Mouse (Mus musculus) MEL (cell line): ENCODE results near the gene Barx2. TPM values are rescaled to one million over a fixed set of nuclear protein-coding genes. Genes with fewer than 3 reads are reported as not detected.

ENCODE experiments used
- DNase-seq: peaks from one replicate; pipeline ENCODE4 v3.0.0; 2011; ENCODE audit warnings: low read depth, low spot score
- H3K27ac ChIP-seq: 2 replicates; pipeline ENCODE4 v1.5.1; 2012; ENCODE audit warnings: low read depth, mild to moderate bottlenecking, control low read depth, low read length, moderate library complexity; ENCODE audit not compliant: control insufficient read depth
- H3K27me3 ChIP-seq, 2 experiments: fragments of 150-350 bp in 1 of 2; sonication (generic) in 1 of 2; 2 replicates each; pipeline ENCODE4 v1.6.1; 2012; ENCODE audit warnings: low read length in 2 of 2, mild to moderate bottlenecking in 2 of 2, improper control_type of control experiment in 1 of 2, moderate library complexity in 1 of 2; ENCODE audit not compliant: insufficient read depth in 2 of 2, control insufficient read depth in 1 of 2
- H3K36me3 ChIP-seq, 2 experiments: 2 replicates each; pipeline ENCODE4 v1.6.1; 2012 to 2014; ENCODE audit warnings: low read length in 2 of 2, improper control_type of control experiment in 1 of 2, inconsistent platforms in 1 of 2, mild to moderate bottlenecking in 1 of 2; ENCODE audit not compliant: insufficient read depth in 2 of 2, control insufficient read depth in 1 of 2
- H3K4me1 ChIP-seq, 2 experiments: fragments of 150-350 bp in 1 of 2; sonication (generic) in 1 of 2; 2 replicates each; pipeline ENCODE4 v1.6.1; 2012; ENCODE audit warnings: low read length in 2 of 2, improper control_type of control experiment in 1 of 2, mild to moderate bottlenecking in 1 of 2; ENCODE audit not compliant: insufficient read depth in 2 of 2, control insufficient read depth in 1 of 2
- H3K4me3 ChIP-seq, 2 experiments: fragments of 150-350 bp in 1 of 2; sonication (generic) in 1 of 2; 2 replicates each; pipeline ENCODE4 v1.5.1; 2012; ENCODE audit warnings: low read depth in 2 of 2, low read length in 2 of 2, mild to moderate bottlenecking in 2 of 2, moderate library complexity in 2 of 2, control low read depth in 1 of 2, improper control_type of control experiment in 1 of 2; ENCODE audit not compliant: control insufficient read depth in 1 of 2, insufficient read depth in 1 of 2
- H3K79me2 ChIP-seq: 2 replicates; pipeline ENCODE4 v1.6.1; 2012; ENCODE audit warnings: mild to moderate bottlenecking, low read length, moderate library complexity; ENCODE audit not compliant: control insufficient read depth, poor library complexity, insufficient read depth
- H3K9ac ChIP-seq: 2 replicates; pipeline ENCODE4 v1.6.1; 2012; ENCODE audit warnings: low read depth, mild to moderate bottlenecking, control low read depth, low read length, moderate library complexity; ENCODE audit not compliant: control insufficient read depth, poor library complexity, severe bottlenecking
- H3K9me3 ChIP-seq: fragments of 150-350 bp; sonication (generic); replicated peaks from 2 replicates; pipeline ENCODE4 v1.6.1; 2012; ENCODE audit warnings: mild to moderate bottlenecking, low read length, improper control_type of control experiment, moderate library complexity; ENCODE audit not compliant: insufficient read depth
- BHLHE40 ChIP-seq: IDR thresholded peaks from 2 replicates; pipeline ENCODE4 v1.6.1; 2012; ENCODE audit warnings: low read depth, mild to moderate bottlenecking, inconsistent platforms, low read length, improper control_type of control experiment, borderline replicate concordance
- CHD2 ChIP-seq: IDR thresholded peaks from 2 replicates; pipeline ENCODE4 v1.6.1; 2011; ENCODE audit warnings: low read length, improper control_type of control experiment
- CTCF ChIP-seq, 3 experiments: IDR thresholded peaks in 2 of 3; conservative IDR thresholded peaks in 1 of 3; 2 replicates each; pipeline ENCODE4 v1.5.1; 2011 to 2012; ENCODE audit warnings: low read length in 3 of 3, low read depth in 2 of 3, mild to moderate bottlenecking in 2 of 3, improper control_type of control experiment in 1 of 3, inconsistent platforms in 1 of 3, mixed read lengths in 1 of 3, moderate library complexity in 1 of 3; ENCODE audit not compliant: control insufficient read depth in 1 of 3, insufficient read depth in 1 of 3, poor library complexity in 1 of 3, severe bottlenecking in 1 of 3
- ELF1 ChIP-seq: IDR thresholded peaks from 2 replicates; pipeline ENCODE4 v1.6.1; 2014; ENCODE audit warnings: low read depth, mild to moderate bottlenecking, inconsistent platforms, low read length, improper control_type of control experiment, moderate library complexity
- ETS1 ChIP-seq: IDR thresholded peaks from 2 replicates; pipeline ENCODE4 v1.6.1; 2012; ENCODE audit warnings: low read depth, mild to moderate bottlenecking, inconsistent platforms, low read length, improper control_type of control experiment, moderate library complexity
- HCFC1 ChIP-seq: IDR thresholded peaks from 2 replicates; pipeline ENCODE4 v1.6.1; 2012; ENCODE audit warnings: low read depth, mild to moderate bottlenecking, inconsistent platforms, low read length, improper control_type of control experiment, moderate library complexity
- KAT2A ChIP-seq: conservative IDR thresholded peaks from 2 replicates; pipeline ENCODE4 v1.6.1; 2012; ENCODE audit warnings: low read depth, low read length, improper control_type of control experiment, inconsistent platforms
- MAFK ChIP-seq: IDR thresholded peaks from 2 replicates; pipeline ENCODE4 v1.6.1; 2011; ENCODE audit warnings: low read depth, mild to moderate bottlenecking, low read length, improper control_type of control experiment, borderline replicate concordance
- MYB ChIP-seq: IDR thresholded peaks from 2 replicates; pipeline ENCODE4 v1.6.1; 2011; ENCODE audit warnings: mild to moderate bottlenecking, low read depth, low read length, improper control_type of control experiment
- NRF1 ChIP-seq: IDR thresholded peaks from 2 replicates; pipeline ENCODE4 v1.6.1; 2014; ENCODE audit warnings: low read depth, mild to moderate bottlenecking, inconsistent platforms, low read length, improper control_type of control experiment, moderate library complexity; ENCODE audit not compliant: poor library complexity, insufficient read depth, severe bottlenecking
- POLR2A ChIP-seq, 2 experiments: IDR thresholded peaks; 2 replicates each; pipeline ENCODE4 v1.6.1; 2011 to 2012; ENCODE audit warnings: low read length in 2 of 2, mild to moderate bottlenecking in 2 of 2, control low read depth in 1 of 2, improper control_type of control experiment in 1 of 2, low read depth in 1 of 2, moderate library complexity in 1 of 2; ENCODE audit not compliant: control insufficient read depth in 1 of 2, insufficient read depth in 1 of 2, poor library complexity in 1 of 2
- POLR2AphosphoS2 ChIP-seq: IDR thresholded peaks from 2 replicates; pipeline ENCODE4 v1.6.1; 2011; ENCODE audit warnings: low read length, improper control_type of control experiment
- RAD21 ChIP-seq: IDR thresholded peaks from 2 replicates; pipeline ENCODE4 v1.6.1; 2011; ENCODE audit warnings: mild to moderate bottlenecking, low read depth, low read length, improper control_type of control experiment
- RCOR1 ChIP-seq: IDR thresholded peaks from 2 replicates; pipeline ENCODE4 v1.6.1; 2012; ENCODE audit warnings: low read depth, mild to moderate bottlenecking, inconsistent platforms, low read length, improper control_type of control experiment
- SMC3 ChIP-seq: IDR thresholded peaks from 2 replicates; pipeline ENCODE4 v1.6.1; 2011; ENCODE audit warnings: low read depth, low read length, improper control_type of control experiment
- TAL1 ChIP-seq: IDR thresholded peaks from 2 replicates; pipeline ENCODE4 v1.6.1; 2012; ENCODE audit warnings: mild to moderate bottlenecking, inconsistent platforms, low read length, moderate library complexity, mixed read lengths
- UBTF ChIP-seq: IDR thresholded peaks from 2 replicates; pipeline ENCODE4 v1.6.1; 2012; ENCODE audit warnings: low read depth, mild to moderate bottlenecking, inconsistent platforms, low read length, improper control_type of control experiment, moderate library complexity, borderline replicate concordance; ENCODE audit not compliant: insufficient read depth
- USF1 ChIP-seq: IDR thresholded peaks from 2 replicates; pipeline ENCODE4 v1.6.1; 2014; ENCODE audit warnings: low read depth, mild to moderate bottlenecking, inconsistent platforms, low read length, improper control_type of control experiment, moderate library complexity
- ZC3H11A ChIP-seq: IDR thresholded peaks from 2 replicates; pipeline ENCODE4 v1.6.1; 2012; ENCODE audit warnings: low read depth, mild to moderate bottlenecking, inconsistent platforms, low read length, improper control_type of control experiment
- ZKSCAN1 ChIP-seq: IDR thresholded peaks from 2 replicates; pipeline ENCODE4 v1.6.1; 2012; ENCODE audit warnings: low read depth, mild to moderate bottlenecking, inconsistent platforms, low read length, improper control_type of control experiment, moderate library complexity
- ZMIZ1 ChIP-seq: IDR thresholded peaks from 2 replicates; pipeline ENCODE4 v1.6.1; 2012; ENCODE audit warnings: low read depth, mild to moderate bottlenecking, inconsistent platforms, low read length, improper control_type of control experiment, moderate library complexity
- polyA plus RNA-seq, 2 experiments: library from polyadenylated mRNA; stranded (reverse) in 1 of 2; unstranded in 1 of 2; fragments of >175 nt in 1 of 2; fragments of >200 nt in 1 of 2; gene quantifications; 2 replicates each; pipeline versions ENCODE4 v1.2.1 to v1.2.4; 2012; ENCODE audit warnings: low replicate concordance in 2 of 2, low read depth in 1 of 2; ENCODE audit not compliant: insufficient read length in 2 of 2, insufficient read depth in 1 of 2, missing spikeins in 1 of 2
- total RNA-seq: library from RNA; depleted of rRNA; stranded (reverse); fragments of 300-350 nt; gene quantifications from 2 replicates; pipeline ENCODE4 v1.2.3, GENCODE M21; 2012

The Barx2 gene
- total and polyA plus RNA-seq, 3 experiments, result not detected

DNA sequence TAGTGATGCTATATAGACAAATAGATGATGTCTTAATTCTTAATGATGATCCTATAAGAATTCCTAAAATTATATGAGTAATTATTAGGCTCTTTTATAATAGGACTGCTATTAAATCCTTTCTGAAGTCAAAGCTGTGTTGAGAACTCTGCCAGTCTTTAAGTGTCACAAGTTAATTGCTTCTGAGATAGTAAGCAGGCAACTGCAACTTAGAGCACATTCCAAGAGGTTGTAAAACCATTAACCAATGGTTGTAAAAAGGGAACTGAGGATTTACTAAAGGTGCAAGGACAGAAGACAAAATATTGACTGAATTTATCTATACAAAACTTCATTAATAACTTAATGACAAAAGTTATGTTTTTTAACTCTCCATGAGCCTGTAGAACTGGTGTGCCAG lies 44.9 kb upstream of the Barx2 start:
- no peaks in the 10 kb centered on the region for H3K79me2 ChIP-seq
- DNase-seq, result no peak
- no peaks in the 10 kb centered on the region for H3K36me3 ChIP-seq
- TF ChIP-seq MAFK, result no peak
- TF ChIP-seq, all 39 proteins: peak for 0
- no peaks in the 10 kb centered on the region for H3K27me3 ChIP-seq
- no peak overlapping the region for H3K9ac ChIP-seq
- H3K27ac ChIP-seq, result no peak overlapping the region
- H3K9me3 ChIP-seq, result no peaks in the 10 kb centered on the region
- H3K4me3 ChIP-seq, result no peak overlapping the region
- no peaks in the 10 kb centered on the region for H3K4me1 ChIP-seq

DNA sequence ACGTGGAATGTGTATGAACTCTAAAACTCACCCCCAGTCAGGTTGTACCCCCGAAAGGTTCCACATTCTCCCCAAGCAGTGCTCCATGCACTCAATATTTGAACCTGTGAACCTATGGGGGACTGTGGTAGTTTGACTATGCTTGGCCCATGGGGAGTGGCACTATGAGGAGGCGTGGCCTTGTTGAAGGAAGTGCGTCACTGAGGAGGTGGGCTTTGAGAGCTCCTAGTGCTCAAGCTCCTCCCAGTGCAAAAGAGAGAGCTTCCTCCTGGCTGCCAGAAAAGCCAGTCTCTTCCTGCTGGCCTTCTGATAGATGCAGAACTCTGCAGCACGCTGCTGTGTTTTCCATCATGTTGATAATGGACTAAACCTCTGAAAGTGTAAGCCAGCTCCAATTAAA lies 37.2 kb upstream of the Barx2 start:
- Histone ChIP-seq H3K9ac (no peak overlapping the region), H3K4me3 (no peak overlapping the region), H3K27ac (no peak overlapping the region), H3K4me1 (no peaks in the 10 kb centered on the region), H3K36me3 (no peaks in the 10 kb centered on the region), H3K79me2 (no peaks in the 10 kb centered on the region), H3K27me3 (no peaks in the 10 kb centered on the region), H3K9me3 (no peaks in the 10 kb centered on the region)
- DNase-seq, result peak; percentile 3
- no peak for TF ChIP-seq SMC3
- no peak for TF ChIP-seq ELF1
- no peak for TF ChIP-seq RCOR1
- no peak for TF ChIP-seq ZMIZ1
- TF ChIP-seq UBTF, result no peak
- TF ChIP-seq NRF1, result no peak
- no peak for TF ChIP-seq USF1
- no peak for TF ChIP-seq POLR2A (IDR thresholded peaks at IDR 0.05; ENCODE audit: control insufficient read depth in 1 of 2, insufficient read depth in 1 of 2, low read depth in 1 of 2, low read length in 2 of 2, poor library complexity in 1 of 2)
- TF ChIP-seq MYB, result no peak
- TF ChIP-seq CHD2, result no peak
- no peak for TF ChIP-seq HCFC1
- TF ChIP-seq ZC3H11A, result no peak
- no peak for TF ChIP-seq TAL1
- no peak for TF ChIP-seq BHLHE40
- no peak for TF ChIP-seq RAD21
- no peak for TF ChIP-seq ZKSCAN1
- no peak for TF ChIP-seq CTCF (IDR thresholded peaks at IDR 0.05 in 2 of 3, conservative IDR thresholded peaks at IDR 0.05 in 1 of 3; ENCODE audit: control insufficient read depth in 1 of 3, insufficient read depth in 1 of 3, low read depth in 2 of 3, low read length in 3 of 3, poor library complexity in 1 of 3, severe bottlenecking in 1 of 3)
- TF ChIP-seq POLR2AphosphoS2, result no peak
- TF ChIP-seq KAT2A, result no peak
- no peak for TF ChIP-seq ETS1
